9 mouse cellular contexts compared by ENCODE assay signal in the genomic region with DNA sequence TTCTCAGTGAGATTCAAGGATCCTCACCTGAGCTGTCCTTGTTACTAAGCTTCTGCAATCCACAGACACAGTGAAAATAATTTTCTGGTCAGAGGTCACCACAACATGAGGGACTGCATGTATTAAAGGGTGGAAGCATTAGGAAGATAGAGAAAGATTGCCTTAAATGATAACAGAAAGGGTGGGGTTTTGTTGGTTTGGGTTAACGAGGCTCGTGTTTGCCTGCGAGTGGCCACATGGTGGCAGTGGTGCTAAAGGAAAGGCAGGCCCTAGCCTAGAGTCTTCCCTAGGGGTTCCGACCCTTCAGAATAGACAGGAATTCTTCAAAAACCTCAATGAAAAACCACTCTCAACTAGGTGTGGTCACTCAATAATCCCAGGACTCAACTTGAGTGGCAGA. TPM values are rescaled to one million over a fixed set of nuclear protein-coding genes. Genes with fewer than 3 reads are reported as not detected.
DNase-seq lines count a peak whose midpoint lies in the region; ATAC-seq and TF ChIP-seq lines count a peak whose summit lies in the region.
"Had no signal": no experiment of that assay in that cellular context is flagged by ENCODE, and none has a peak within 500 bp of the region (broad histone marks: within the 10 kb centered on the region; RNA-seq: fewer than 3 reads in every experiment).

No protein-coding gene starts in this region.

- TF ChIP-seq CTCF in lung, adult 2 months (IDR thresholded peaks at IDR 0.05; ENCODE audit: insufficient read depth, low read length) = peak; percentile 88
- peak; percentile 85 for TF ChIP-seq CTCF in small intestine, adult 2 months (IDR thresholded peaks at IDR 0.05; ENCODE audit: extremely low read depth, insufficient read length, insufficient replicate concordance, low read depth, low read length)

- no peaks in the 10 kb centered on the region for H3K36me3 ChIP-seq in midbrain, embryonic 11.5 days (ENCODE audit: control insufficient read depth, insufficient read depth, low read length)
- H3K36me3 ChIP-seq in midbrain, embryonic 15.5 days (replicated peaks) = no peaks in the 10 kb centered on the region
- H3K36me3 ChIP-seq in hindbrain, embryonic 12.5 days = no peaks in the 10 kb centered on the region
- no peaks in the 10 kb centered on the region for H3K36me3 ChIP-seq in small intestine, adult 2 months (ENCODE audit: control insufficient read depth, insufficient read depth, low read length)

- no peaks in the 10 kb centered on the region for H3K9me3 ChIP-seq in midbrain, embryonic 11.5 days (ENCODE audit: control insufficient read depth, low read length)
- H3K9me3 ChIP-seq in midbrain, embryonic 15.5 days = no peaks in the 10 kb centered on the region
- no peaks in the 10 kb centered on the region for H3K9me3 ChIP-seq in hindbrain, embryonic 12.5 days (replicated peaks)

- no peak overlapping the region for H3K4me3 ChIP-seq in midbrain, embryonic 11.5 days (ENCODE audit: low read depth, low read length)
- no peak overlapping the region for H3K4me3 ChIP-seq in midbrain, embryonic 15.5 days
- no peak overlapping the region for H3K4me3 ChIP-seq in hindbrain, embryonic 12.5 days
- H3K4me3 ChIP-seq in lung, adult 2 months (replicated peaks; ENCODE audit: extremely low read depth, low read depth, low read length) = no peak overlapping the region
- no peak overlapping the region for H3K4me3 ChIP-seq in small intestine, adult 2 months (ENCODE audit: low read depth, low read length)

- no peak overlapping the region for H3K9ac ChIP-seq in midbrain, embryonic 11.5 days (ENCODE audit: low read length)
- no peak overlapping the region for H3K9ac ChIP-seq in midbrain, embryonic 15.5 days
- no peak overlapping the region for H3K9ac ChIP-seq in hindbrain, embryonic 12.5 days

- H3K27me3 ChIP-seq in midbrain, embryonic 11.5 days (ENCODE audit: control insufficient read depth, insufficient read depth, low read length) = no peaks in the 10 kb centered on the region
- no peaks in the 10 kb centered on the region for H3K27me3 ChIP-seq in midbrain, embryonic 15.5 days (replicated peaks)
- no peaks in the 10 kb centered on the region; the same call in 1 of the 2 replicates for H3K27me3 ChIP-seq in hindbrain, embryonic 12.5 days
- H3K27me3 ChIP-seq in small intestine, adult 2 months (ENCODE audit: control insufficient read depth, insufficient read depth, low read length) = no peaks in the 10 kb centered on the region

- DNase-seq in adrenal gland, adult 2 months = peak; percentile 55
- no peak for DNase-seq in adrenal gland, postnatal 4 days (ENCODE audit: low spot score in 2 of 2)
- DNase-seq in midbrain, embryonic 11.5 days (ENCODE audit: low spot score, missing footprints) = peak; percentile 91
- peak; percentile 23 for DNase-seq in cerebellum, adult 8-10 months
- peak; percentile 49 for DNase-seq in lung, adult 2 months

- H3K27ac ChIP-seq in midbrain, embryonic 11.5 days (ENCODE audit: low read depth, low read length) = no peak overlapping the region
- H3K27ac ChIP-seq in midbrain, embryonic 15.5 days = no peak overlapping the region
- H3K27ac ChIP-seq in hindbrain, embryonic 12.5 days = no peak overlapping the region
- H3K27ac ChIP-seq in small intestine, adult 2 months (ENCODE audit: insufficient read depth, low read depth, low read length) = no peak overlapping the region

- TF ChIP-seq POLR2A in lung, adult 2 months (IDR thresholded peaks at IDR 0.05; ENCODE audit: borderline replicate concordance, extremely low read depth, low read depth, low read length) = no peak
- no peak for TF ChIP-seq POLR2A in small intestine, adult 2 months (IDR thresholded peaks at IDR 0.05; ENCODE audit: low read depth, low read length)

- WGBS in midbrain, embryonic 11.5 days = 14% methylated on average over 4 of the region's 4 CpGs
- WGBS in midbrain, embryonic 15.5 days = 16% methylated on average over 4 of the region's 4 CpGs
- 14% methylated on average over 4 of the region's 4 CpGs for WGBS in hindbrain, embryonic 12.5 days
- WGBS in lung, adult 2 months = 5% methylated on average over 4 of the region's 4 CpGs
- WGBS in small intestine, adult 2 months = 3% methylated on average over 4 of the region's 4 CpGs

- H3K4me1 ChIP-seq in midbrain, embryonic 11.5 days (ENCODE audit: control insufficient read depth, insufficient read depth, low read length) = no peaks in the 10 kb centered on the region
- H3K4me1 ChIP-seq in midbrain, embryonic 15.5 days = 0 out of 2 replicates have a peak, but pooled peaks cover 5% of the 10 kb centered on the region
- H3K4me1 ChIP-seq in hindbrain, embryonic 12.5 days = peaks cover 5% of the 10 kb centered on the region; the same call in 1 of the 2 replicates
- H3K4me1 ChIP-seq in lung, adult 2 months (ENCODE audit: control insufficient read depth, insufficient read depth, low read length) = no peaks in the 10 kb centered on the region
- H3K4me1 ChIP-seq in small intestine, adult 2 months (ENCODE audit: control insufficient read depth, insufficient read depth, insufficient read length, low read length) = peaks cover 4% of the 10 kb centered on the region; the same call in 1 of the 2 replicates

- no peak overlapping the region for H3K4me2 ChIP-seq in midbrain, embryonic 11.5 days
- no peak overlapping the region for H3K4me2 ChIP-seq in midbrain, embryonic 15.5 days
- no peak overlapping the region for H3K4me2 ChIP-seq in hindbrain, embryonic 12.5 days (replicated peaks)

- peak; percentile 47; the same call in 1 of the 2 replicates for ATAC-seq in midbrain, embryonic 11.5 days (ENCODE audit: low FRiP score)
- ATAC-seq in midbrain, embryonic 15.5 days (replicated peaks) = no peak; the same call in 1 of the 2 replicates
- ATAC-seq in hindbrain, embryonic 12.5 days (ENCODE audit: low FRiP score) = 0 out of 2 replicates have a peak, but pooled peaks have one; percentile 35

RNA-seq across cellular contexts. Expression of a gene that starts 14.9 kb away (rescaled TPM):
- total RNA-seq in adrenal gland, adult 2 months (2021) = 10 to 100 TPM; 11.5 to 11.6 TPM
- 3.8 and 4.9 TPM in 2 replicates for polyA plus RNA-seq in adrenal gland, adult 2 months (2012; rRNA removed)
- 10 to 100 TPM; 10.1 to 10.2 TPM for total RNA-seq in adrenal gland, postnatal 4 days (2021)
- polyA plus RNA-seq in midbrain, embryonic 11.5 days (2014; fragmentation: Nextera tagmentation; extraction: Ambion mirVana) = 0.04 TPM in 1 of 2 replicates, not detected in the other
- polyA plus RNA-seq in midbrain, embryonic 15.5 days (2015; fragmentation: Nextera tagmentation; extraction: Ambion mirVana) = 0.05 and 0.08 TPM in 2 replicates
- 0.31 and 0.45 TPM in 2 replicates for polyA plus RNA-seq in hindbrain, embryonic 12.5 days (2016; fragmentation: Nextera tagmentation; extraction: Ambion mirVana)
- polyA plus RNA-seq in lung, adult 2 months (2012; rRNA removed) = 3.2 and 5.4 TPM in 2 replicates
- 3.2 and 13.4 TPM in 2 replicates for polyA plus RNA-seq in small intestine, adult 2 months (2012; rRNA removed)
- total RNA-seq: gastrocnemius, postnatal 4 days had no signal

RNA-seq across cellular contexts. Expression of a gene that starts 55.0 kb away (rescaled TPM):
- total RNA-seq in adrenal gland, adult 2 months (2021) = 100 to 1,000 TPM; 264 to 311 TPM
- 61.2 and 69.7 TPM in 2 replicates for polyA plus RNA-seq in adrenal gland, adult 2 months (2012; rRNA removed)
- total RNA-seq in adrenal gland, postnatal 4 days (2021) = 100 to 1,000 TPM; 263 to 266 TPM
- 404 and 408 TPM in 2 replicates for polyA plus RNA-seq in midbrain, embryonic 11.5 days (2014; fragmentation: Nextera tagmentation; extraction: Ambion mirVana)
- 255 and 270 TPM in 2 replicates for polyA plus RNA-seq in midbrain, embryonic 15.5 days (2015; fragmentation: Nextera tagmentation; extraction: Ambion mirVana)
- 292 and 314 TPM in 2 replicates for polyA plus RNA-seq in hindbrain, embryonic 12.5 days (2016; fragmentation: Nextera tagmentation; extraction: Ambion mirVana)
- 116 and 145 TPM in 2 replicates for polyA plus RNA-seq in lung, adult 2 months (2012; rRNA removed)
- polyA plus RNA-seq in small intestine, adult 2 months (2012; rRNA removed) = 67.4 and 181 TPM in 2 replicates

Comparison
In these comparisons a context has a peak if more than half of its experiments do, and no peak if none do; other contexts are left out.
1. DNase-seq: peak in adrenal gland, adult 2 months (single experiment), midbrain, embryonic 11.5 days (single experiment), cerebellum, adult 8-10 months (single experiment) and lung, adult 2 months (single experiment); none in adrenal gland, postnatal 4 days (0 of 2).